Mouse (Mus musculus) E14TG2a.4 (cell line): ENCODE measurements at regions not wholly inside any gene's neighbourhood (a gene's known extent, or its start where the extent isn't known, plus 50 kb on each side); places are given as distances from the start of the nearest gene placed in this dataset.
"Not testable (repeated sequence)": the region's sequence is repeated elsewhere in the genome, so short reads cannot be mapped to it uniquely, and the experiment has no call there.

Experiments
- H3K27me3 ChIP-seq: 2 replicates; pipeline ENCODE4 v1.6.1; 2014; ENCODE audit warnings: low read length, control low read depth; ENCODE audit not compliant: insufficient read depth
- H3K36me3 ChIP-seq: 2 replicates; pipeline ENCODE4 v1.6.1; 2014; ENCODE audit warnings: low read length, control low read depth; ENCODE audit not compliant: insufficient read depth
- H3K4me1 ChIP-seq: replicated peaks from 2 replicates; pipeline ENCODE4 v1.6.1; 2014; ENCODE audit warnings: low read depth, low read length, control low read depth
- H3K4me3 ChIP-seq: replicated peaks from 2 replicates; pipeline ENCODE4 v1.5.1; 2014; ENCODE audit warnings: mild to moderate bottlenecking, low read length
- H3K9me3 ChIP-seq: 2 replicates; pipeline ENCODE4 v1.6.1; 2014; ENCODE audit warnings: low read length, control low read depth
- CTCF ChIP-seq: conservative IDR thresholded peaks from 2 replicates; pipeline ENCODE4 v1.5.1; 2014; ENCODE audit warnings: low read length
- NANOG ChIP-seq: IDR thresholded peaks from 2 replicates; pipeline ENCODE4 v1.6.1; 2014; ENCODE audit warnings: borderline replicate concordance, low read length, mixed read lengths
- POU5F1 ChIP-seq: IDR thresholded peaks from 2 replicates; pipeline ENCODE4 v1.6.1; 2014; ENCODE audit warnings: low read length, borderline replicate concordance

GRCm38 (mm10) chr12:40935098-40935759, 88.7 kb upstream of the Immp2l start:
- Histone ChIP-seq H3K4me3 (no peak overlapping the region), H3K36me3 (no peaks in the 10 kb centered on the region), H3K4me1 (no peaks in the 10 kb centered on the region), H3K9me3 (no peaks in the 10 kb centered on the region), H3K27me3 (no peaks in the 10 kb centered on the region; the same call in 1 of the 2 replicates)
- TF ChIP-seq NANOG = no peak

DNA sequence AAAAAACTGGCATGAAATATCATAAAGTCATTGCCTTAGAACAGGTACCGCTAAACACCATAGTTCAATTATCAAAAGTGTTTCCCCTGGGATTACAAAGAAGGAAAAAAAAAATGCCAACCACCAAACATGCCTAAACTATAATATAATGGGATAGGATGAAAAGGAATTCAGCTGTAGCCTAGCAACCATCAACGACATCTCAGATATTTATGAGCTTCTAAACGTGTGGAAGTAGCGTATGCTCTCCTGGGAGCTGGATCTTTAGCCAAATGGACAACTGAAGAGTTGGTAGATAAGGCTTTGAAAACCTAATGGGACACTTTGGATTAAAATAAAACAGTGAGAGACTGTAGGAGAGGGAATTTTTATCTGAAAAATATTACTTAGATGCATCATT, 86.9 kb upstream of the Immp2l start:
- H3K4me1 ChIP-seq = no peaks in the 10 kb centered on the region
- no peaks in the 10 kb centered on the region; the same call in 1 of the 2 replicates for H3K27me3 ChIP-seq
- TF ChIP-seq POU5F1 = no peak
- no peak for TF ChIP-seq CTCF
- TF ChIP-seq NANOG = no peak
- H3K36me3 ChIP-seq = no peaks in the 10 kb centered on the region
- H3K4me3 ChIP-seq = no peak overlapping the region
- no peaks in the 10 kb centered on the region for H3K9me3 ChIP-seq

DNA sequence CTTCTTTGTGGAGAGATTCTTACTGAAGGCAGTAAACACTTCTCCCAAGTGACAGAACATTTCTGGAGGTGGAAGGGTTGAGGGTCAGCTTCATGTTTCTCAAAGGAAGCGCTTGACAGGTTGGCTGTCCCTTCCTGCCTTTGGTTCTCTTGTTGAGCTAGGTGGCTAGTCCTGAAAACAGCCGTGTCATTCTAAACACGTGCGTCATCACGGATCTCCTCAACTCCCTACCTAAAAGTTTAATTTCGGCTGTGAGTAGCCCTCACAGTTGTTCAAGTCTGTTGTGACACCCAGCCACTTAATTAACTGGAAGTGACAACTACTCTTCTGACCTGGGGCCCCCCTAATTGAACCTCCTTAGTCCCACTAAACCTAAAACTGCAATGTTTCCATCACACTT, 77.0 kb upstream of the Immp2l start:
- no peaks in the 10 kb centered on the region for H3K27me3 ChIP-seq
- H3K4me1 ChIP-seq = peaks cover 9% of the 10 kb centered on the region
- H3K36me3 ChIP-seq = no peaks in the 10 kb centered on the region
- no peaks in the 10 kb centered on the region for H3K9me3 ChIP-seq
- TF ChIP-seq CTCF (no peak), NANOG (no peak), POU5F1 (no peak)
- H3K4me3 ChIP-seq = no peak overlapping the region

DNA sequence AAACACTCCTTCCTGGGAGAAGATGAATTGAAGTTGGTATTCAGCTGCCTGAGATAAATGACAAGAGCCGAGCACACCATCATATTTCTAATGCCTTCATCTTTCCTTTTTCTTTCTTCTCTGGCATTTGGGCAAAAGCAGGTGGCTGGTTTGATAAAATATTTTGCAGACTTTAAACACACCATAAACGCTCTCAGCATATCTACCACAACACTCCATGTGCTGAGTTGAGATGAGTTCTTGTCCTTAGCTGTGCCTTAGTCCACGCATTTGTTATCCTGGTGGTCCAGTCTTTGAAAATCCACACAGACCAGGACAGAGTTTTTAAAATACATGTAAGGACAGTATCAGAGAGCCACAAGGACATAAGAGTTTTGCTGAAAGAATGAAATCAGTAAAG, 74.3 kb upstream of the Immp2l start:
- no peaks in the 10 kb centered on the region for H3K36me3 ChIP-seq

DNA sequence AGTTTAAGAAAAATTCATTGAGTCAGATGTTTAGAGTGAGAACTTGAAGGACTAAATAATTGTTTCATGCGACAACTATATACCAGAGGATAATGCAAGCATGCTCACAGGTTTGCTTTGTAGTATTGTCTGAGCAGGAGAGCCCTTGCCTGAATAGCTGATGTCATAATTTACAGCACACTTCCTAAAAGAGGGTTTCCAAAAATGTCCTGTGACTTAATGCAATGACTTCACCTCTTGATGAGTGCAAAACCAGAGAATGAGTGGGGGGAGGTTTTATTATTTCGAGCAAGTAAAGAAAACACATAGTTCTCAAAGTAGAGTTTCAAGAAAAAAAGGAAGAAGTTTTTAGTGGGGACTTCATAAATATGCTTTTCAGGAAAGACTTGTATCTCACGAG, 65.4 kb upstream of the Immp2l start:
- Histone ChIP-seq H3K4me3 (no peak overlapping the region), H3K36me3 (no peaks in the 10 kb centered on the region), H3K4me1 (peaks cover 5% of the 10 kb centered on the region; the same call in 1 of the 2 replicates), H3K27me3 (no peaks in the 10 kb centered on the region), H3K9me3 (no peaks in the 10 kb centered on the region)
- TF ChIP-seq CTCF = no peak
- no peak for TF ChIP-seq POU5F1
- no peak for TF ChIP-seq NANOG

More for the DNA sequence above, 74.3 kb upstream of the Immp2l start:
- TF ChIP-seq CTCF (no peak), NANOG (no peak), POU5F1 (no peak)
- H3K9me3 ChIP-seq = no peaks in the 10 kb centered on the region
- H3K4me1 ChIP-seq = peaks cover 5% of the 10 kb centered on the region; the same call in 1 of the 2 replicates
- H3K4me3 ChIP-seq = no peak overlapping the region
- no peaks in the 10 kb centered on the region for H3K27me3 ChIP-seq

DNA sequence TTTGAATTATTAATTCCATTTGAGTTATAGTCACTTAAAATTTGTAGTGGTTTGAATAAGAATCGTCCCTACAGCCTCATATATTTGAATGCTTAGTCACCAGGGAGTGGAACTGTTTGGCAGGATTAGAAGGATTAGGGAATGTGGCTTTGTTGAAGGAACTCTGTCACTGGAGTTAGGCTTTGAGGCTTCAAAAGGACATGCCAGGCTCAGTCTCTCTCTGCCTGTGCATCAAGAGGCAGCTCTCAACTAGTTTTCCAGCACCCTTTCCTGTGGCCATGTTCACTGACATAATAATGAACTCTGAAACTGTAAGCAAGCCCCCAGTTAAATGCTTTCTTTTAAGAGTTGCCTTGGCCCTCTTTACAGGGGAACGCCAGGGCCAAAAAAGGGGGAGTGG, 58.9 kb upstream of the Immp2l start:
- Histone ChIP-seq H3K4me1 (no peaks in the 10 kb centered on the region), H3K4me3 (no peak overlapping the region), H3K9me3 (no peaks in the 10 kb centered on the region), H3K27me3 (no peaks in the 10 kb centered on the region), H3K36me3 (no peaks in the 10 kb centered on the region)
- no peak for TF ChIP-seq POU5F1
- no peak for TF ChIP-seq NANOG
- no peak for TF ChIP-seq CTCF

- Histone ChIP-seq H3K9me3 (peaks cover 7% of the 10 kb centered on the region), H3K27me3 (no peaks in the 10 kb centered on the region), H3K4me1 (no peaks in the 10 kb centered on the region), H3K4me3 (no peak overlapping the region), H3K36me3 (no peaks in the 10 kb centered on the region)
- no peak for TF ChIP-seq NANOG
- TF ChIP-seq POU5F1 = no peak
- TF ChIP-seq CTCF = no peak
These were observed 57.6 kb upstream of the Immp2l start for GRCm38 (mm10) chr12:40966308-40966707.

DNA sequence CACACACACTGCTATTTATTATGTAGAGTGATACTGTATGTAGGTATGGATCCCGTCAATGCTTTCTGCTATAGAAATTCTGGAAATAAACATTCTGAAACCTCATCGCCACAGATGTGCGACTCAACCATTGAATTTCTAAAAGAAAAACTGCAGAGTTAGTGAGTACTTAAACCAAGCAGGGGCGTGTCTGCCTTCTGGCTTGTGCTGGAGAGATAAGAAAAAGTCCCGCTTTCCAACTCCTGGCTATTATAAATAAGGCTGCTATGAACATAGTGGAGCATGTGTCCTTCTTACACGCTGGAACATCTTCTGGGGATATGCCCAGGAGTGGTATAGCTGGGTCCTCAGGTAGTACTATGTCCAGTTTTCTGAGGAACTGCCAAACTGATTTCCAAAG, 57.2 kb upstream of the Immp2l start:
- not testable (repeated sequence) for H3K27me3 ChIP-seq, H3K9me3 ChIP-seq, H3K4me1 ChIP-seq, H3K4me3 ChIP-seq, H3K36me3 ChIP-seq

DNA sequence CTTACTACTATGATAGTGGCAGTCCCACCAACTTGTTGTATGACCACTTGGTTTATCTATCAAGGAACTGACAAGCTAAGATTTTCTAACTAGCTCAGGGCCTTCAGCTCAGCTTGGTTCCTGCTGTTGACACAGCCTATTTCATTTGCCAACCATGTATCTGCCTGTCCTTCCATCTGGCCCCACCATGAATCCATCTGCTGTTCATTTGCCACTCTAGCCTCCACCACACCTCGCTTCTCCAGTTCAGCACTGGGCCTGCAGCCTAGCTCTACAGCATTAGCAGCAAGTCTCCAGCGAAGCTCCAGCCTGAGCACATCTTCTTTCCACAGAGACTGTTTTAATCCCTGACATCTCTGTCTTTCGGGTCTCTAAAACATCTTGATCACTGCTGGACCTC, 51.0 kb upstream of the Immp2l start:
- Histone ChIP-seq H3K9me3 (peaks cover 7% of the 10 kb centered on the region), H3K4me1 (peaks cover 9% of the 10 kb centered on the region), H3K36me3 (no peaks in the 10 kb centered on the region), H3K4me3 (no peak overlapping the region), H3K27me3 (no peaks in the 10 kb centered on the region)
- TF ChIP-seq CTCF = no peak
- TF ChIP-seq NANOG = no peak
- no peak for TF ChIP-seq POU5F1
